Mouse (Mus musculus) adrenal gland, adult (tissue): ENCODE results near the gene Vmn1r25.
"Not testable (repeated sequence)": the region's sequence is repeated elsewhere in the genome, so short reads cannot be mapped to it uniquely, and the experiment has no call there.

ENCODE experiments used
- DNase-seq, 2 experiments: peaks; one replicate each; pipeline ENCODE4 v3.0.0; 2022 to 2023; ENCODE audit warnings: low spot score in 1 of 2; ENCODE audit not compliant: inconsistent age in 2 of 2

Gene Vmn1r25

GRCm38 (mm10) chr6:57980710-57981109, at the start of gene Vmn1r25:
TSS of gene Vmn1r25 (minus strand) at chr6:57980810.
- no peak for DNase-seq

- DNase-seq: not testable (repeated sequence)
These were observed 36.9 kb upstream of the Vmn1r25 start for GRCm38 (mm10) chr6:58017478-58017877.

DNA sequence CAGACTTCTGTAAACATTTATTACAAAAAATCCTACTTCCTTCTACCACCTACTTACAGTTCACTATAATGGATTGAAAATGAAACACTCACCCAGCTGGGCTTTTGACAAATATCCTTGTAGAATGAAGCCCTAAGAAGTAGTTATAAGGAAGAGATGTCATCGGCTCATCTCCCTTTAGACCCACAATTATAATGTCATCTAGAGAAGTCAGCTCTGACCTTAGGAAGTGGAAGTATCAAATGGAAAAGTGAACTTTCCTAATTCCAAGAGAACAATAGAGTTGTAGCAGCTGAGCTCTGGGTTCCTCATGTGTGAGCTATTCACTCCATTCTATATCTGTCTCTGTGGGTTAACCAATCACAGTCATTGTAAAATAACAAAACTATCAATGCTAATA, 34.4 kb upstream of the Vmn1r25 start, which contains the start of gene Vmn1r26:
Vmn1r26 (minus strand) TSS at position 101 of the 400 bp plus-strand sequence.
- no peak for DNase-seq

GRCm38 (mm10) chr6:57961403-57961802, 19.2 kb downstream of the Vmn1r25 start, which contains the start of gene Vmn1r24:
TSS of gene Vmn1r24 (minus strand) at chr6:57961503.
- not testable (repeated sequence) for DNase-seq
